Mouse (Mus musculus) liver, adult 2 months (tissue): ENCODE results near the gene Foxe1.

Experiments used
- CTCF ChIP-seq: fragments of 200-500 bp; IDR thresholded peaks from 2 replicates; pipeline ENCODE4 v1.5.1; 2011; ENCODE audit warnings: low read depth, low read length, control low read depth
- POLR2A ChIP-seq: fragments of 200-500 bp; IDR thresholded peaks from 2 replicates; pipeline ENCODE4 v1.6.1; 2011; ENCODE audit warnings: low read length, control low read depth; ENCODE audit not compliant: insufficient read depth; ENCODE audit errors: extremely low read depth

DNA sequence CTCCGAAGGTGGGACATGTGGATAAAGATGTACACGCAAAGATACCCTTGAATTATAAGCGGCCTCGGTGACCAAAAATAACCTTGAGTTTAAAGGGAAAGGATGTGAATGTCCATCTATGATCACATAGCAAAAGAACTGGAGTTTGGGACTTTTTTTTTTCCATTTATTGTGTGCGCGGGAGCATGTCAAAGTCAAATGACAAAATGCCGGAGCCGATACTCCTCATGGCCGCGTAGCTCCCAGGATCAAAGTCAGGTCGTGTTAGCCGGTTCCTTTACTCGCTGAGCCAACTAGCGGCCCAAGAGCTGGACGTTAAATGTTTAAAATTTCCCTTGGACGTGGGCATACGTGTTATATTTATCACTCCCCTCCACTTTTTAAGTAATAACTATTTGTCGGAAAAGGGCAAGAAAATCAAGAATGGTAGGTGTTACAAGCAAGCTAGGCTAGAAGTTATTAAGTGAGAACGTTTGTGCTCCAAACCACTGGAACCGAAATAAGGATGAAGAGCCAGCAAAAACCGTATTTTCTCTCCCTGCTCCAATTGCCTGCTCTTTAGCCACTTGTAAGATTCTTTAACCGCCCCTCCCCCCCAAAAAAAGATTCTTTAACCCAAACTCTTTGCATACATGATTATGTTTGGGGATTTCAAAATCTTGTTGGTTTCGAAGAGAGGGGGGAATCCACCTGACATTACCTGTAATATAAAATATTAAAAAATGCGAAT is 46.4 kb downstream of the Foxe1 start:
- no peak for TF ChIP-seq CTCF
- no peak for TF ChIP-seq POLR2A
